Mouse (Mus musculus): ENCODE measurements at regions not wholly inside any gene's neighbourhood (a gene's known extent, or its start where the extent isn't known, plus 50 kb on each side); places are given as distances from the start of the nearest gene placed in this dataset.
A peak's percentile ranks its signal among the peaks of the same experiment; 100 is the strongest.

DNA sequence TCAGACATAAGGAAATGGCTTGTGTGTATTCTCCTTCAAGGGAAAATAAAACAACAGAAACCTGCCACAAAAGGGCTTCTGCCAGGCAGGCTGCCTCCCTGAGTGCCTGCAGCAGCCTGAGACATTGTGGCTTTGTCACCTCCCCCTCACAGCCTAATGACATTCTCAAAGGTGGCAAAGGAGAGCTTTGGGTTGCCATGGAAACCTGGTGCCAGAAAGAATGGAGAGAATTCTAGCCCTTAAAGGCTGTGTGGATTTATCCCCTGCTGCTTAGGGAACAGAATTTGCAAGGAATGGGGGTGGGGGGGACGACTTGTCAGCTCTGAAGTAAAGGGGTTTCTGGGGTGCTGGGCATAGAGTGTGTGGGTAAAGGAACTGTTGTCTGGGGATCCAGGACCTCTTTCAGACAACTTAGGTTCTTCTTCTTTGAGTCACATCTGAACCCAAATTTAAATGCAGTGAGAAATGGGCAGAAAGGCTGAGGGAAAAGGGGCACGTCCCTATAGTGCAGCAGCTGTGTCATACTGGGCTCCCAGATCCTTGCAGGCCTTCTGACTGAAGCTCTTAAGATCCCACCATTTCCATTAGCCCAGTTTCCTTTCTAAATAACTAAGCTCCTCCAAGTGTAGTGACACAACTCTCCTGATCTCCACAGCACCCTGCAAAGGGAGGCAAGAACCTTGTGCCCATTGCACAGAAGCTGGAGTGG is 86.8 kb downstream of the Il9r start:
- peaks cover 25% of the 10 kb centered on the region for H3K4me1 ChIP-seq
- WGBS: 15% methylated on average over 2 of the region's 2 CpGs
- H3K27ac ChIP-seq: no peak overlapping the region; the same call in 1 of the 2 replicates
- no peak overlapping the region for H3K4me3 ChIP-seq
- H3K9me3 ChIP-seq: peaks cover 3% of the 10 kb centered on the region; the same call in 1 of the 2 replicates
- no peak overlapping the region for H3K9ac ChIP-seq
- H3K4me2 ChIP-seq (replicated peaks): no peak overlapping the region
- ATAC-seq (ENCODE audit: low FRiP score, low read depth): peak; percentile 52; the same call in 1 of the 2 replicates
- H3K27me3 ChIP-seq: no peaks in the 10 kb centered on the region
- no peaks in the 10 kb centered on the region for H3K36me3 ChIP-seq

DNA sequence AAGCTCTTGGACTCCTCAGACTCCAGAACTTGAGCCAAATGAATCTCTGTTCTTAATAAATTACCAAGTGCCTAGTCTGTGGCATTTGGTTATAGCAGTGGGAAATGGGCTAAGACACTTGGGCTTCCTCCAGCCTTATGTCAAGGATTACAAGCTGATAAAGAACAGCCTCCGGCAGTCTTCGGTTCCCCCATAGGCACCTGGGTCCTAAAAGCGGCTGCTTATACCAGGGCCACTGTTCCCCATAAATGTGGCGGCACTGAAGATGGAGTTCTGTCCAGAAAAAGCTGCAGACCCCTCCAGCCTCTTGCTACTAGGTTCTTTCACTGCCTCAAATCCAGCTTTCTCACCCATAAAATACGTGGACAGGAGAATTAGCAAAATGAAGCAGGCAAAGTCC is 87.6 kb downstream of the Il9r start:
- Histone ChIP-seq H3K4me3 (no peak overlapping the region), H3K27ac (no peak overlapping the region)
- WGBS: 21% methylated on average over 5 of the region's 5 CpGs

DNA sequence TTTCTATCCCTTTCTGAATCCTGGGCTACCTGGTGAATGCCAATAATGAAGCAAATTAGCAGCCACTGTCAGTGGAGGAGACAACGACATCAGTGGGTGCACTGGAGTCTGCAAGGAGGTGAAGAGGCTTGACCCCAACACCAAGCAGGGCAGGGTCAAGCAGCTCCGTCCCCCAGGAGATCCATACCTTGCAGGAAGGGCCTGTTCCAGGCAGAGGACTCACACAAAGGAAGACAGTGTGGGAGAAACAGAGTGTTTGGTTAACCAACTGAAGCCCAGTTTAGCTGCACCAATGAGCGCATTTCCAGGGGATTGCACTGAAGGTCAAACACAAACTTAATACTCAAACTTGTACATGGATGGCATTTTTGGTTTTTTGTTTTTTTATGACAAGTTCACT is 88.2 kb downstream of the Il9r start:
- H3K9me3 ChIP-seq: peaks cover 3% of the 10 kb centered on the region; the same call in 1 of the 2 replicates
- no peak overlapping the region for H3K27ac ChIP-seq
- WGBS: 68% methylated on average over 3 of the region's 3 CpGs
- H3K36me3 ChIP-seq: no peaks in the 10 kb centered on the region
- no peak overlapping the region for H3K4me2 ChIP-seq (replicated peaks)
- H3K4me1 ChIP-seq: peaks cover 17% of the 10 kb centered on the region
- ATAC-seq (ENCODE audit: low FRiP score, low read depth): no peak
- no peak overlapping the region for H3K9ac ChIP-seq
- H3K4me3 ChIP-seq: no peak overlapping the region
- H3K27me3 ChIP-seq: no peaks in the 10 kb centered on the region

More for the DNA sequence above, 87.6 kb downstream of the Il9r start:
- H3K9me3 ChIP-seq: peaks cover 3% of the 10 kb centered on the region; the same call in 1 of the 2 replicates
- no peaks in the 10 kb centered on the region for H3K36me3 ChIP-seq
- H3K4me1 ChIP-seq: peaks cover 20% of the 10 kb centered on the region
- no peak overlapping the region for H3K9ac ChIP-seq
- no peaks in the 10 kb centered on the region for H3K27me3 ChIP-seq
- ATAC-seq (ENCODE audit: low FRiP score, low read depth): no peak
- H3K4me2 ChIP-seq (replicated peaks): no peak overlapping the region

DNA sequence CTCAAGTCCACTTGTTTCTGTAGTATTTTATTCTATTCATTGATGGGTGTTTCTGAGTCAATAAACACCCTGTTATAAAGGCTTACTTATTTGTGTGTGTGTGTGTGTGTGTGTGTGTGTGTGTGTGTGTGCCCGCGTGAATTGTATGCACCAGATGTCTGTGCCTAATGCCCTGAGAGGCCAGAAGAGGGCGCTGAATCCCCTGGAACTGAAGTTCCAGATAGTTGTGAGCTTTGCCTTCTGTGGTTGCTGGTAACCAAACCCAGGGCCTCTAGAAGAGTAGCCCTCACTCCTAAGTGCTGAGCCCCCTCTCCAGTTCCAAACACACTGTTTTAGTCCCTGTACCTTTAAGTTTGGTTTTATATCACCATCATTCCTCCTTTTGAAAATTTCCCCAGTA is 90.2 kb downstream of the Il9r start:
- peaks cover 3% of the 10 kb centered on the region; the same call in 1 of the 2 replicates for H3K9me3 ChIP-seq
- no peaks in the 10 kb centered on the region for H3K27me3 ChIP-seq
- no peak overlapping the region for H3K9ac ChIP-seq
- no peaks in the 10 kb centered on the region for H3K36me3 ChIP-seq
- H3K27ac ChIP-seq: no peak overlapping the region
- no peak overlapping the region for H3K4me2 ChIP-seq (replicated peaks)
- ATAC-seq (ENCODE audit: low FRiP score, low read depth): no peak
- H3K4me1 ChIP-seq: peaks cover 34% of the 10 kb centered on the region
- no peak overlapping the region for H3K4me3 ChIP-seq
- 92% methylated on average over 3 of the region's 3 CpGs for WGBS
